Mouse (Mus musculus) left cerebral cortex, adult 18-20 months (tissue): Measurements from ENCODE around the gene Pcgf3. TPM values are rescaled to one million over a fixed set of nuclear protein-coding genes. Genes with fewer than 3 reads are reported as not detected.

Experiments used
- DNase-seq, 2 experiments: peaks; one replicate each; pipeline ENCODE4 v3.0.0; 2021 to 2022; ENCODE audit warnings: low spot score in 2 of 2, mixed read lengths in 1 of 2
- long read RNA-seq, 2 experiments: library from polyadenylated mRNA; stranded (forward); transcript quantifications; one replicate each; pipeline ENCODE4 v2.0.0; 2021
- total RNA-seq, 2 experiments: library from RNA; stranded (reverse); gene quantifications; 2 replicates each; pipeline ENCODE4 v1.2.3; 2021

Gene Pcgf3
- 10 to 100 TPM; 37.5 to 41.8 TPM for total RNA-seq
- long read RNA-seq, experiment 1, full-length matches to known transcripts, result 4 of 16 reads
- long read RNA-seq, experiment 1, partial matches to known transcripts, result 0 of 16 reads
- long read RNA-seq, experiment 1, other reads (novel, unspliced or antisense), result 12 of 16 reads
- long read RNA-seq, experiment 2, full-length matches to known transcripts, result 3 of 6 reads
- long read RNA-seq, experiment 2, partial matches to known transcripts, result 0 of 6 reads
- long read RNA-seq, experiment 2, other reads (novel, unspliced or antisense), result 3 of 6 reads

DNA sequence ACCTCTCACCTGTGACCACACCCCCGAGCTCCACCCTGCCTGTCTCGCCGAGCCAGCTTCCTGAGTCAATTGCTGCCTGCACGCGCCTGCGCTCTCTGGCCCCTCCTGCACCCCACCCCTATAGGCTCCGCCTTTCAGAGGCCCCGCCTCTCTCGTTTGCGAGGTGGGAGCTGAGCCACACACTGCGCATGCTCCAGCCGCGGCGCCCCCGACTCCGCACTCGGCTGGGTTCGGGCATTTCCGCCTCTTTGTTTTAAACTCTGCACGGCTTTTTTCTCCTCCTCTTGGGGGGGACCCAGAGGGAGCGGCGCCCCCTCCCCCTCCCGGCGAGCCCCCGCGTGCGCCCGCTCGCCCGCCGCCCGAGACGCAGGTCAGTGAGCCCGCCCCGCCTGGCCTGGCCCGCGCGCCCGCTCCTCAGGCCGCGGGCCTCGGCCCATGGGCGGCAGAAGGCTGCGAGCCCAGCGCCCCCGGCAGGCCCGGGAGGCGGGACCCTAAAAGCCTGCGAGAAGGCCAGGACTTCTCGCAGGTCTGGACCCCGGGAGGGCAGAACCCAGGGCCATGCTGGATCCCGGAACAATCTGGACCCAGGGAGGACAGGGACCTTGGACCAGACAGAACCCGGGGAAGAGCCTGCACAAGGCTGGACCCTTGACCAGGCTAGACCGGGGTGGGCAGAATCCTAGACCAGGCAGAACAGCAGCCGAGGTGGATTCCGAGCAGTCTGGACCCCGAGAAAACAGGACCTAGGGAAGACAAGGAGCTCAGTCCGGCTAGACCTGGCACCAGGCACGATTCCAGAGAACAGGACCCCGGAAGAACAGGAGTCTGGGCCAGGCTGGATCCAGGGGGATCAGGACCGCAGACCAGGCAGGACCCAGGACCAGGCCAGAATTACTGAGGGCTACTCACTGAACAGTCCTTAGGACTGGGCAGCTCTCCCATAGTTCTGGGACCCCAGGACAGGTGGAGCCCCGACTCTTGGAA lies at the start of gene Pcgf3:
Pcgf3 (plus strand) TSS at position 151 of the 984 bp plus-strand sequence.
- DNase-seq, result peak; percentile 95 to 97

DNA sequence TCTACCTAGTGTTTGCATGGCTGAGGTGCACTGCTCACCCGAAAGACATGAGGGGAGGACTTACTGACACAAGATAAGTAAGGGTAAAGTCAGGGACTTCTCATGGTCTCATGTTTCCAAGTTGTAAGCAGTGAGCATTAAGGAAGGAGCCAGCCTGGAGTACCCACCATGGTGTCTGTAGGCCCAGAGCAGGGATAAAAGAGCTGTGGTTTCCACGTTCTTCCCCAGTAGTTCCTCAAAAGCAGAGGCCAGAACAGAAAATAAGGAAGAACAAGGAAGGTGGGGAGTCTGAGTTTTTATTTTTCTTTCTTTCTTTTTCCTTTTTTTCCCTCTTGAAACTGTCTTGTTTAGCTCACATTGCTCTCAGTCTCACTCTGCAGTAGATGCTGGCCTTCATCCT lies 46.3 kb upstream of the Pcgf3 start:
- DNase-seq, result no peak

DNA sequence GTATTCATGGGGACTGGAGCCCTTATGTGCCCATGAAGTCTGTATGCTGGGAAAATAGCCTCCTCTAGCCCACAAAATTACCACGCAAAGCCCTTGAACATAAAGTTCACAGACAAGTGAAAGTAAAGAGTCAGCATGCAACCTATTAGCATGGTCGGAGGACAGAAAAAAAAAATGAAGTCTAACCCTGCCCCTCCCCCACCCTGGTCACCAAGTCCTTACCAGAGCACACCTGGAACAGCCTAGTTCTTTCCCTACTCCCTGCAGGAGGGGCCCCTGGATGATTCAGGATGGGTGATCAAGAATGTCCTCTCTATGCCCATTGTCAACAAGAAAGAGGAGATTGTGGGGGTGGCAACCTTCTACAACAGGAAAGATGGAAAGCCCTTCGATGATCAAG lies 38.3 kb upstream of the Pcgf3 start:
- no peak for DNase-seq

DNA sequence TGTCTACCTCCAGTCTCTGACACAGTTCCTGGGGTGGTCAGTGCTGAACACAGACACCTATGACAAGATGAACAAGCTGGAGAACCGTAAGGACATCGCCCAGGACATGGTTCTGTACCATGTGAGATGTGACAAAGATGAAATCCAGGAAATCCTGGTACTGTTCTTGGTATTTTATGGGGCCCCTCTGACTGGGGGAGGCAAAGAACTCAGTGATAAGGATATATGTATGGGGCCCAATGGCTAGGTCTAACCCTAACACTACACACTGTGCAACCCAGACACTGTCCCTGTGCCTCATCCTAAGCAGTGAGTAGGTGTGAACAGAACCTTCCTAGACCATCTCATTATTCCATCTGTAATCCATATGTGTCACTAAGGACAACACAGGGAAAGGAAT lies 37.6 kb upstream of the Pcgf3 start:
- no peak for DNase-seq

DNA sequence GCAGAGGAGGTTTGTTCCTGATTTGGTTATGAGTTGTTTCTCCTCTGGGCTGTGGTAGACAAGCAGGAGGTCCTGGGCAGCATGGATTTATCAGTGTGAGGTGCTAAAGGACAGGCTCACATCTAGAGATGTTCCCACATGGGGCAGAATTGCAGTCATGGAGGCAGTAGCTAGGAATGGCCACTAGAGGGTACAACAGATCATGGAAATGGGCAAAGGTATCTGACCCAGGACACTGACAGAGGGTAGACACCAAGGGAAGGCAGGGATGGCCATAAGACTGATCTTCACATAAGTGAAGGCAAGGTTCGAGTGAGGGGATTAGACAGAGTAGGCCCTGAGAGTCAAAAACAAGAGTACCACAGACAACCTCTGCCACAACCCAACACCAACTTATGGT lies 33.8 kb upstream of the Pcgf3 start:
- DNase-seq, result peak; percentile 35 to 56

GRCm38 (mm10) chr5:108431196-108431595 lies 29.8 kb upstream of the Pcgf3 start:
- no peak for DNase-seq

DNA sequence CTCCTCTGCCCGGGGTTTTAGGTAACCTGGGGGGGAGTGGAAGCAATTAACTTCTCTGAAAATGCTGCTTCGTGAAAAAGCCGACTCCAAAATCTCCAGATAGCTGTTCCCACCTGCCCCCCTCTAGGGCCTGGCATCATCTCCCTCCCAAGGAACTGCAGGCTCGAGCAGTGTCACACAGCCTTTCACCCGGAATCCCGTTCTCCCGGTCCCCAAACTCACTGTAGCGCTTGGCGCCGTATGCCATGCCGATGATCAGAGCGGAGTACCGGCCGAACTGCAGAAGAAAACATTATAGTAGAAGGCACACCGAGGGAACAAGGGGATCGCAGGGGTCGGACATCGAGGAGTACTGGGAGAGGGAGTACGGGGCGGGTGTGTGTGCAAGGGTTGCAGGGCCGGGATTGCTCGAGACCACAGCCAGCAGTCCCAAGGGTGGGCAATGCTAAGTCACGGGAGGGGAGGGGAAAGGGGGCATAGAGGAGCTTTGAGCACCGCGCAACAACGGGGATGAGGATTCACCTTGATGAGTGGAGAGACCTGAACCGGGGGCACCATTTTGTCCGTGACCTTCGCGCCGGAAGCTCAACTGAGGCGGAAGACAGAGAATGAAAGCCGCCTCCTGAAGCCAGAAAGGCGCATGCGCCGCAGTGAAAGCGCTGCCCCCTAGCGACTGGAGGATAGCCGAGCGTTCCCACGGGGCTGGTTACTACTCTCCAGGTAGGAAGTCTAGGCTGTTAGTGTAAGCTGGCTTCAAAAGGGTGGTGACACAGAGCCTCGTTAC lies 27.0 kb upstream of the Pcgf3 start, which contains the start of gene Atp5k:
Atp5k (minus strand) TSS at position 645 of the 784 bp plus-strand sequence.
- peak; percentile 95 for DNase-seq

DNA sequence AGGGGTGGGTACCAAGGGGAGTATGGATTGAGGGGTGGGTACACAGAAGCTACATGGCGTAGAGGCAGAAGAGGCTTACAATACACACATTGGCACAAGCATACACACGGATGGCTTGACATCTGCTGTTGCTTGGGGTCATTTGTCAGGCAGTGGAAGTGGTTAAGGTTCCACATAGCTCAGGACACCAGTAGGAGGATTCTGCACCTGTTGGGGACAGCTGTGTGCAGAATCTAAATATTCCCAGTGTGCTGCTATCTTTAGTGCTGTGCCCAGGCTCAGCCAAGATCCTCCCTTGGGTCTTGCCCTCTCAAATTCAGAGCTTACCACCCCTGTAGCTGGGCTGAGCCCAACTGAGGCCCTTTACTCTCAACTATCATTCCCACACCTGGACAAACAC lies 24.9 kb upstream of the Pcgf3 start:
- DNase-seq, result no peak

DNA sequence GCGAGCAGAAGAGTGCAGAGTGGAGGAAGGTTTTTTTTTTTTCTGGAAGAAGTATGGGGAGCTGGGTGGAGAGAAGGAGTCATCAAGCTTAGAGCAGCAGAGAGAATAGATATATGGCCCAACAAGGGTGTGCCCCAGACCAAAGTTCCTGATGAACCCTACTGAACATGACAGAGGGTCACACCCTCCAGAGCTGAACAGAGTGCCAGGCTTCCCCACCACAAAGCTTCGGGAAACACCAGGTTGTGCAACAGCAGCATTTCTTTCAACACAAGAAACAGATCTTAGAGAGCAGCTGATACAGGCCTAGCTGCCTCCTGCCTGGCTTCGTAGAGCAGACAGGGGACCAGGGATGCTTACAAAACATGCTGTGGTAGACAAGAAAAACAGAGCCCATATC lies 14.1 kb upstream of the Pcgf3 start:
- no peak for DNase-seq

GRCm38 (mm10) chr5:108447857-108448256 lies 13.2 kb upstream of the Pcgf3 start:
- no peak for DNase-seq

- DNase-seq, result peak in 1 of 2 experiments; percentile 14
These were observed 12.0 kb upstream of the Pcgf3 start, which contains the start of gene Mfsd7a for GRCm38 (mm10) chr5:108448785-108449668. Mfsd7a (minus strand) TSS chr5:108448891.

DNA sequence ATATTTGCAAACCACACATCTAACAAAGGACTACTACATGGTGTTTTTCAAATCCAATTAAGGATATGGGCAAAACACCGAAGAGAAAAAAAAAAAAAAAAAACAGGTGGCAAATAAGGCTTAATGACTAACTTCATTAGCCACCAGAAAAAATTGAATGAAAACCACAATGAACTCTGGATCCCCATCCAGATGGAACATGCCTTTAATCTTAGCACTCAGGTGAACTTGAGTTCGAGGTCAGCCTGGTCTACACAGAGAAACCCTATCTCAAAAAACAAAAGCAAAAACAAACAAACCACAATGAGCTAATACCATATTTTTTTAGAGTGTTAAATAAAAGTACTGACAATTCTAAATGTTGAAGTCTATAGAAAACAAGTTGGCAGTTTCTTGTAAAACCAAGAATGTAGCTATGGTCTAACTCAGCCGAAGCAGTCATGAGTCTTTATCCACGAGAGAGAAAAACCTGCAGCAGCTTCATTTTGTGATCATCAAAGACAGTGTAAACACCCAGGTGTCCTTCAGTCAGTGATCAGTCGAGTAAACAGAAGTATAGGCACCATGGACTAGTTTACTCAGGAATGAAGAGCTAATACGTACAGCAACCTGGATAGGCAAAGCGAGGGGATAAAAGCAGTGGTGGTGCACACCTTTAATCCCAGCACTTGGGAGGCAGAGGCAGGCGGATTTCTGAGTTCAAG lies 10.0 kb upstream of the Pcgf3 start:
- no peak for DNase-seq

DNA sequence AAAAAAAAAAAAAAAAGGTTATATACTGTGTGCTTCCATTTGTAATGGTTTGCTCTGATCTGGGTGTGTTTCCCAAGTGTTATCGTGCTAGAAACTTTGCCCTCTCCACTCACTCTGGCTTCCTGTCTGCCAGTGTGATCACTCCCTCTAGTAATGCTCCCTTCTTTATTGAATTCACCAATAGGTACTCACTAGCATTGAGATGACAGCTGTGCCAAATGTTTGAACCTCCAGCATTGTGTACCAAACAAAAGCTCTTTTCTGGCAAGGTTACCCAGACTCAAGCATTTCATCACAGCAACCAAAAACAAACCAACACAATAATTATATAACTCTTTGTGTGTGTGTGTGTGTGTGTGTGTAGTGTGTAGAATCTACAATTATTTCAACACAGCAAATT lies 9.4 kb upstream of the Pcgf3 start:
- no peak for DNase-seq

DNA sequence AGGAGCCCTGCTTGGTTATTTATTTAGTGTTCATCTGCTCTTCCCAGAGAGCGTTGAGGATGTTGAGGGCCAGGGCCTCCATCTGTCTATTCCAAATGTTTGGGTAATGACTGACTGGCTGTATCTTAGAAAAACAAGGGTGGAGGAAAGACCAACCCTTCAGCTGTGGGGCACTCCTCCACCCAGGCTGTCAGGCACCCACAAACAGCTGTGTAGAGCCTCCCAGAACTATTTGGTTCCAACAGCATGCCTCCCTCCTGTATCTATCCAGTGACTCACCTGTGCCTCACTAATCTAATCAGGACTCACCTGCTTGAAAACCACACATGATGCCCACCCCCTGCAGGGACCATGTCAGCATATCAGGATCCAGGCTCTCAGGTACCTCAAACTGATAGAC lies 8.6 kb upstream of the Pcgf3 start:
- no peak for DNase-seq

GRCm38 (mm10) chr5:108454094-108454493 lies 6.9 kb upstream of the Pcgf3 start:
- no peak for DNase-seq

- DNase-seq, result no peak
These were observed 2.3 kb upstream of the Pcgf3 start for GRCm38 (mm10) chr5:108458706-108459105.

- DNase-seq, result no peak
These were observed 571 bp upstream of the Pcgf3 start for GRCm38 (mm10) chr5:108460461-108460860.

- DNase-seq, result no peak
These were observed 1.4 kb downstream of the Pcgf3 start for GRCm38 (mm10) chr5:108462446-108462845.

DNA sequence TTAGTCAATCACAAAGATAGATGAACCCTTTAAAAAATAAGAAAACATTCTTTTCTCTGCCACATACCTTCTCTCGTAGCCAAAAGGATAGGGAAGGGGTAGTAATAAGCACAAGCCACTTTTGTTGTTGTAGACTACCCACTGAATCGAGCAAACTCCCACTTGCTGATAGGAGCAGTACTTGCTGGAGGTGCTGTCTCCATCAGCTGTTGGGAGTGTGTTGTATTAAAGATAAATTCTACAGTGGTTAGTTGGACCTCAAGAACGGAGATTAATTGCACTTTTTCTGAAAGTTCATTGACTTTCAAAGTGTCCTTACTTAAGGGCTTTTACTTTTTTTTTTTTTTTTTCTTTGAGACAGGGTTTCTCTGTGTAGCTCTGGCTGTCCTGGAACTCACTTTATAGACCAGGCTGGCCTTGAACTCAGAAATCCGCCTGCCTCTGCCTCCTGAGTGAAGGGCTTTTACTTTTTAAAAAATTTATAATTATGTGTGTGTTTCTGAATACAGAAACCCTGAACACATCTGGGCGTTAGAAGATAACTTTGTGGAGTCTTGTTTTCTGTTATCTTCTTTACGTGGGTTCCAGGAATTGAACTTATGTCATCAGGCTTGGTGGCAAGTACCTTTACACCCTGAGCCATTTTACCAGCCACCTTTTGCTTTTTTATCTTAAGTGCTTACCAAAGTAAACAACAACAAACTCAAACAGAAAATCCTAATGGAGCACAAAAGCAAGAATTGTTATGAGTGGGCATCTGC lies 4.3 kb downstream of the Pcgf3 start:
- no peak for DNase-seq
